Comparison of ENCODE assay signal across 10 mouse cellular contexts in genomic region chr12:89377051-89377643, GRCm38 (mm10).
DNase-seq lines count a peak whose midpoint lies in the region; ATAC-seq lines count a peak whose summit lies in the region.
"Had no signal": no experiment of that assay in that cellular context is flagged by ENCODE, and none has a peak within 500 bp of the region (broad histone marks: within the 10 kb centered on the region; RNA-seq: fewer than 3 reads in every experiment).

No protein-coding gene starts in this region.

- H3K27me3 ChIP-seq in neural tube, embryonic 13.5 days = no peaks in the 10 kb centered on the region
- H3K27me3 ChIP-seq in midbrain, embryonic 13.5 days = no peaks in the 10 kb centered on the region
- H3K27me3 ChIP-seq in kidney, embryonic 15.5 days = no peaks in the 10 kb centered on the region

- H3K9me3 ChIP-seq in neural tube, embryonic 13.5 days = no peaks in the 10 kb centered on the region
- H3K9me3 ChIP-seq in midbrain, embryonic 13.5 days = no peaks in the 10 kb centered on the region
- no peaks in the 10 kb centered on the region for H3K9me3 ChIP-seq in kidney, embryonic 15.5 days (replicated peaks)

- ATAC-seq in neural tube, embryonic 13.5 days (ENCODE audit: low read depth) = peak; percentile 23; the same call in 1 of the 2 replicates
- ATAC-seq in midbrain, embryonic 13.5 days = peak; percentile 79
- no peak for ATAC-seq in kidney, embryonic 15.5 days (replicated peaks; ENCODE audit: low FRiP score)

- H3K4me2 ChIP-seq in neural tube, embryonic 13.5 days = no peak overlapping the region
- no peak overlapping the region for H3K4me2 ChIP-seq in midbrain, embryonic 13.5 days (replicated peaks)
- H3K4me2 ChIP-seq in kidney, embryonic 15.5 days = no peak overlapping the region

- H3K9ac ChIP-seq in neural tube, embryonic 13.5 days = no peak overlapping the region
- H3K9ac ChIP-seq in midbrain, embryonic 13.5 days (replicated peaks) = no peak overlapping the region
- no peak overlapping the region for H3K9ac ChIP-seq in kidney, embryonic 15.5 days

- DNase-seq in neural tube, embryonic 10.5 days (ENCODE audit: extremely low spot score, low spot score) = no peak
- peak; percentile 75 to 82 for DNase-seq in layer of hippocampus, adult 18-20 months (ENCODE audit: low spot score in 2 of 2)
- DNase-seq in testis, postnatal 10 days (ENCODE audit: low spot score) = no peak
- DNase-seq in kidney, adult 18-20 months = no peak
- no peak for DNase-seq in liver
- DNase-seq: cerebellum, adult 18-20 months; kidney, postnatal 36 days had no signal

- no peak overlapping the region for H3K4me3 ChIP-seq in neural tube, embryonic 13.5 days
- H3K4me3 ChIP-seq in midbrain, embryonic 13.5 days (replicated peaks) = no peak overlapping the region
- no peak overlapping the region for H3K4me3 ChIP-seq in kidney, embryonic 15.5 days (replicated peaks)

- H3K27ac ChIP-seq in neural tube, embryonic 13.5 days (replicated peaks) = peak overlapping the region; percentile 34
- H3K27ac ChIP-seq in midbrain, embryonic 13.5 days = peak overlapping the region; percentile 59
- H3K27ac ChIP-seq in kidney, embryonic 15.5 days = no peak overlapping the region

- H3K4me1 ChIP-seq in neural tube, embryonic 13.5 days (replicated peaks) = peaks cover 16% of the 10 kb centered on the region
- peaks cover 10% of the 10 kb centered on the region; the same call in 1 of the 2 replicates for H3K4me1 ChIP-seq in midbrain, embryonic 13.5 days (replicated peaks)
- no peaks in the 10 kb centered on the region for H3K4me1 ChIP-seq in kidney, embryonic 15.5 days

- 42% methylated on average over 5 of the region's 5 CpGs for WGBS in neural tube, embryonic 13.5 days
- WGBS in midbrain, embryonic 13.5 days = 58% methylated on average over 5 of the region's 5 CpGs
- 53% methylated on average over 5 of the region's 5 CpGs for WGBS in kidney, embryonic 15.5 days

- H3K36me3 ChIP-seq in neural tube, embryonic 13.5 days = no peaks in the 10 kb centered on the region
- H3K36me3 ChIP-seq in midbrain, embryonic 13.5 days = no peaks in the 10 kb centered on the region
- H3K36me3 ChIP-seq in kidney, embryonic 15.5 days = no peaks in the 10 kb centered on the region

Comparison
In these comparisons a context has a peak if more than half of its experiments do, and no peak if none do; other contexts are left out.
1. DNase-seq: peak in layer of hippocampus, adult 18-20 months (2 of 2); none in neural tube, embryonic 10.5 days (single experiment), testis, postnatal 10 days (single experiment), kidney, adult 18-20 months (single experiment) and liver (single experiment).